Mouse (Mus musculus) forebrain, embryonic 16.5 days (tissue): ENCODE data around the gene Lenep. TPM values are rescaled to one million over a fixed set of nuclear protein-coding genes. Genes with fewer than 3 reads are reported as not detected.

Experiments used
- ATAC-seq: fragments of 200-750 bp; cut with Nextera tagmentation; 2 replicates; pipeline ENCODE4 v1.8.0; 2017; ENCODE audit warnings: mild to moderate bottlenecking, moderate library complexity
- H3K27ac ChIP-seq: fragments of 300-500 bp; sonication (generic); 2 replicates; pipeline ENCODE4 v1.5.1; 2014; ENCODE audit warnings: low read length, control low read depth
- H3K27me3 ChIP-seq: fragments of 300-500 bp; sonication (generic); replicated peaks from 2 replicates; pipeline ENCODE4 v1.6.1; 2014; ENCODE audit warnings: low read length; ENCODE audit not compliant: control insufficient read depth, insufficient read depth
- H3K36me3 ChIP-seq: fragments of 300-500 bp; sonication (generic); 2 replicates; pipeline ENCODE4 v1.6.1; 2014; ENCODE audit not compliant: control insufficient read depth, insufficient read depth
- H3K4me1 ChIP-seq: fragments of 300-500 bp; sonication (generic); replicated peaks from 2 replicates; pipeline ENCODE4 v1.6.1; 2014; ENCODE audit warnings: low read length; ENCODE audit not compliant: control insufficient read depth, insufficient read depth
- H3K4me2 ChIP-seq: fragments of 300-500 bp; sonication (generic); 2 replicates; pipeline ENCODE4 v1.6.1; 2014; ENCODE audit warnings: mild to moderate bottlenecking, low read length, control low read depth
- H3K4me3 ChIP-seq: fragments of 300-500 bp; sonication (generic); replicated peaks from 2 replicates; pipeline ENCODE4 v1.5.1; 2014; ENCODE audit warnings: mild to moderate bottlenecking, low read length, control low read depth
- H3K9ac ChIP-seq: fragments of 300-500 bp; sonication (generic); replicated peaks from 2 replicates; pipeline ENCODE4 v1.6.1; 2014; ENCODE audit warnings: low read depth, low read length, control low read depth
- H3K9me3 ChIP-seq: fragments of 300-500 bp; sonication (generic); 2 replicates; pipeline ENCODE4 v1.6.1; 2016; ENCODE audit warnings: low read length; ENCODE audit not compliant: control insufficient read depth
- WGBS: fragments of 180-500 bp; shearing (Covaris S2); extraction: QIAGEN DNeasy Blood & Tissue Kit; methylation state at CpG from one replicate; pipeline ENCODE4 v1.1.7; 2014; 5-methylcytosine and 5-hydroxymethylcytosine counted together
- polyA plus RNA-seq: library from polyadenylated mRNA; unstranded; fragments of >200 nt; fragmentation: Nextera tagmentation; extraction: Ambion mirVana; gene quantifications from 2 replicates; pipeline ENCODE4 v1.2.1, GENCODE M21; 2015

Lenep gene
- polyA plus RNA-seq, 1 experiment from 2014 or later, result 0.77 TPM

DNA sequence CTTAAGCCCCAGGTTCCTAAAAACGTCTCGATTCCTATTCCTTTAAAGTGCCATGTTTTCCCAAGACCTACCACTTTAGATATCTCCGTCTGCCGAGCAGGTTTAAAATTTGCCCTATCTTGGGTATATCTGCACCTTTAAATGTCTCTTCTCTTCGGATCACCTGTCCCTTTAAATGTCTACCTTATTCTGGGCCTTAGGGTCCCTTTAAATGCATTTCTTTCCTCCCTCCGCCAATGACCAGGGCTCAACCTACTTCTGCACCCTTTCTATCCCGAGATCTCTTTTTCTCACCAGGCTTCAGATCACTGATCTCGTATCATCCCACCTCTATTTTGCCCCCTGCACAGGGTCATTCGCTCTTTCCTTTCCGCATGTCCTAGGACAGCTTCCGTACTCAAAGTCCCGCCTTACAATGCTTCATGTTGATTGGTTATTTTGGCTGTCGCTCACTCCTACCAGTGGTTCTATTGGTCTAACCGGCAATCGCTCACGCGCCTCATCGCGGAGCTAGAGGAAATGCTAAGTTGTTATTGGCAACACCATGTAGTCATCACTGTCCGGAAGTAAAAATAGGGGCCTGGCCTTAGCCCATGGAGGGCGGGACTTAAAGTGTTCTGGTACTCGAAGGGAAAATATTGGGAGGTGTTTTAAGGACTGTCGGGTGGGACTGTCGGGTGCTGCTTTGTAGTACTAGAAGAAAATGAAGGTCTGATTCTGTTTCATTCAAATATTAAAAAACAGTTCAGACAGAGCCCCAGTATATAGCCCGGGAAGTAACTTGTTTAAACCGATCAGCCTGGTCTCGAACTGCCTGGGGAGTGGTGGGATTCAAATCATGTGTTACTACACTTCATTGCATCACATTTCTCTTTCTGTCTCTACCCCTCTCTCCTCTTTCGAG is 9.1 kb upstream of the Lenep start, which contains the start of gene Flad1:
Gene Flad1 (minus strand): TSS at position 381 of the 904 bp plus-strand sequence.
- Histone ChIP-seq H3K36me3 (peaks cover 12% of the 10 kb centered on the region; the same call in 1 of the 2 replicates), H3K9ac (peak within 1 kb of the TSS; percentile 62), H3K27me3 (no peaks in the 10 kb centered on the region), H3K9me3 (no peaks in the 10 kb centered on the region), H3K4me1 (peaks cover 14% of the 10 kb centered on the region), H3K4me2 (peak within 1 kb of the TSS; percentile 53), H3K27ac (peak within 1 kb of the TSS; percentile 42; the same call in 1 of the 2 replicates), H3K4me3 (peak within 1 kb of the TSS; percentile 59)
- ATAC-seq, result peak; percentile 100
- WGBS, result 7% methylated on average over 28 of the region's 28 CpGs

GRCm38 (mm10) chr3:89410864-89411263 is 8.3 kb upstream of the Lenep start:
- H3K36me3 ChIP-seq, result peaks cover 11% of the 10 kb centered on the region; the same call in 1 of the 2 replicates
- no peaks in the 10 kb centered on the region for H3K9me3 ChIP-seq
- peak overlapping the region; percentile 53 for H3K4me2 ChIP-seq
- H3K4me1 ChIP-seq, result peaks cover 10% of the 10 kb centered on the region
- H3K27me3 ChIP-seq, result no peaks in the 10 kb centered on the region
- H3K9ac ChIP-seq, result peak overlapping the region; percentile 62
- H3K27ac ChIP-seq, result no peak overlapping the region
- ATAC-seq, result no peak
- H3K4me3 ChIP-seq, result peak overlapping the region; percentile 59
- WGBS, result 82% methylated on average over 10 of the region's 10 CpGs

DNA sequence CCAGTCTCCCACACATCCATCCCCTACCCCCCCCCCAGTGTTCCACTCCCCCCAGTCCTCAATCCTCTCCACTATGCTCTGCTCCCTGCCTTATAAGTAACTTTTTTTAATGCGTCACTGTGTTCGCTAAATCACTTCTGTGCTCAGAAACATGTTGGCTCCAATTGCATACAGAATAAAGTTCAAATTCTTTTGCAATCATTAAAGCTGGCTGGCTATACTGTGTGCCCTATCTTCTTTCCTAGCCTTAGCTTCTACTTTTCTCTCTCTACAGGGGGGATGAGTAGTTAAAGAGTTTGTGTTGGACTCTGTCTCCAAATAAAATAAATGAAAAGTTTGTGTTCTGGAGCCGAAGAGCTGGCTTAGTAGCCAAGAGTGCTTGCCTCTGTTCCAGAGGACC is 7.1 kb upstream of the Lenep start:
- Histone ChIP-seq H3K4me3 (no peak overlapping the region), H3K27me3 (no peaks in the 10 kb centered on the region), H3K27ac (no peak overlapping the region), H3K4me2 (no peak overlapping the region), H3K4me1 (peaks cover 10% of the 10 kb centered on the region), H3K9me3 (no peaks in the 10 kb centered on the region), H3K36me3 (peaks cover 3% of the 10 kb centered on the region; the same call in 1 of the 2 replicates), H3K9ac (no peak overlapping the region)
- WGBS, result 91% methylated on average over 3 of the region's 3 CpGs
- ATAC-seq, result no peak

GRCm38 (mm10) chr3:89408448-89408847 is 5.9 kb upstream of the Lenep start:
- ATAC-seq, result no peak
- Histone ChIP-seq H3K27me3 (no peaks in the 10 kb centered on the region), H3K4me2 (no peak overlapping the region), H3K9me3 (no peaks in the 10 kb centered on the region), H3K9ac (no peak overlapping the region), H3K4me3 (no peak overlapping the region), H3K36me3 (peaks cover 3% of the 10 kb centered on the region; the same call in 1 of the 2 replicates), H3K4me1 (peaks cover 10% of the 10 kb centered on the region), H3K27ac (no peak overlapping the region)
- WGBS, result 68% methylated on average over 16 of the region's 16 CpGs

DNA sequence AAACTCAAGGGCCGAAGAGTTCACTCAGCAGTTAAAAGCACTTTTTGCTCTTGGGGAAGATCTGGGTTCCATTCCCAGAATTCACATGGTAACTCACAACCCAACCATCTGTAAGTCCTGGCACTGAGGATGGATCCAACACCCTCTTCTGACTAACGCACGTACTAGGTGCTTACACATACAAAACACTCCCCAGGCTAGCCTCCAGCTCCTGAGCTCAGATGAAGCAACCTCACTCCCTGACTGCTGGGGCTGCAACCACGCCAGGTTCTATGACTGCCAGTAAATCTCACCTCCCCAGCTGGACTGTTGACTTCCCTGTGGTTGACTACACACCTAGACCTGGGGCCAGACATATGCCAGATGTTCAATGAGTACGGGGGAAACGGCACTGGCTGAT is 4.3 kb upstream of the Lenep start:
- 82% methylated on average over 6 of the region's 6 CpGs for WGBS
- Histone ChIP-seq H3K4me3 (no peak overlapping the region), H3K27ac (no peak overlapping the region), H3K36me3 (peaks cover 9% of the 10 kb centered on the region; the same call in 1 of the 2 replicates), H3K9me3 (no peaks in the 10 kb centered on the region), H3K4me2 (no peak overlapping the region), H3K9ac (no peak overlapping the region), H3K4me1 (peaks cover 10% of the 10 kb centered on the region), H3K27me3 (no peaks in the 10 kb centered on the region)
- no peak for ATAC-seq

GRCm38 (mm10) chr3:89401329-89401728 is 1.3 kb downstream of the Lenep start:
- H3K4me2 ChIP-seq, result no peak overlapping the region
- no peaks in the 10 kb centered on the region for H3K27me3 ChIP-seq
- ATAC-seq, result no peak
- no peak overlapping the region for H3K9ac ChIP-seq
- H3K4me1 ChIP-seq, result peaks cover under 1% of the 10 kb centered on the region
- peaks cover 11% of the 10 kb centered on the region; the same call in 1 of the 2 replicates for H3K36me3 ChIP-seq
- WGBS, result 93% methylated on average over 7 of the region's 7 CpGs
- H3K9me3 ChIP-seq, result no peaks in the 10 kb centered on the region
- no peak overlapping the region for H3K27ac ChIP-seq
- H3K4me3 ChIP-seq, result no peak overlapping the region

DNA sequence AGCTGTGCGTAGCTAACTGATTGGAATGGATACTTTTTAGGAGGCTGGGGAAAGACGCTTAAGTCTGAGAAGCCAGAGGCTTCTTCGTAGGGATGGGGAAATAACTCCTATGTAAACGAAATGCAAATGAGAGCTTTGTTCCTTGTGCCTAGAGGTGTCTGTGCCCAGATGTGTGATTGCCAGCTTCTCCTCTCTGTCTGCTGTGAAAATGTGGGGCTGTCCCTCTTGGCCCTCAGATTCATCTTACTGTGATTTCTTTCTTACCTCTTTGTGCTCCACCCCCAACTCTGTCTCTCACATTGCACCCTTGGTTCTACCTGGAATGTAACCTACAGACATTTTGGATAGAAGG is 6.0 kb downstream of the Lenep start:
- Histone ChIP-seq H3K9ac (no peak overlapping the region; the same call in 1 of the 2 replicates), H3K27ac (no peak overlapping the region), H3K36me3 (peaks cover 4% of the 10 kb centered on the region; the same call in 1 of the 2 replicates), H3K27me3 (peaks cover 13% of the 10 kb centered on the region), H3K9me3 (no peaks in the 10 kb centered on the region), H3K4me3 (peak overlapping the region; percentile 47; the same call in 1 of the 2 replicates), H3K4me2 (peak overlapping the region; percentile 61), H3K4me1 (peaks cover 44% of the 10 kb centered on the region)
- WGBS, result 0% methylated on average over 4 of the region's 4 CpGs
- ATAC-seq, result no peak

- Histone ChIP-seq H3K27me3 (peaks cover 13% of the 10 kb centered on the region), H3K4me2 (peak overlapping the region; percentile 61), H3K9me3 (no peaks in the 10 kb centered on the region), H3K27ac (no peak overlapping the region), H3K9ac (peak overlapping the region; percentile 48), H3K36me3 (peaks cover 4% of the 10 kb centered on the region; the same call in 1 of the 2 replicates), H3K4me3 (peak overlapping the region; percentile 47), H3K4me1 (peaks cover 50% of the 10 kb centered on the region)
- WGBS, result under 1% methylated on average over 43 of the region's 44 CpGs
- no peak for ATAC-seq
Measured at GRCm38 (mm10) chr3:89395806-89396653, 6.6 kb downstream of the Lenep start.

GRCm38 (mm10) chr3:89395419-89395805 is 7.2 kb downstream of the Lenep start:
- H3K9ac ChIP-seq, result no peak overlapping the region
- 4% methylated on average over 10 of the region's 10 CpGs for WGBS
- H3K4me2 ChIP-seq, result peak overlapping the region; percentile 71
- peaks cover 2% of the 10 kb centered on the region; the same call in 1 of the 2 replicates for H3K36me3 ChIP-seq
- H3K4me1 ChIP-seq, result peaks cover 55% of the 10 kb centered on the region
- no peak overlapping the region for H3K27ac ChIP-seq
- H3K4me3 ChIP-seq, result peak overlapping the region; percentile 40; the same call in 1 of the 2 replicates
- no peaks in the 10 kb centered on the region for H3K9me3 ChIP-seq
- peaks cover 13% of the 10 kb centered on the region for H3K27me3 ChIP-seq
- no peak for ATAC-seq
